Mouse (Mus musculus) CH12.LX (cell line): ENCODE data around the gene Pwp1. TPM values are rescaled to one million over a fixed set of nuclear protein-coding genes. Genes with fewer than 3 reads are reported as not detected.
A peak's percentile ranks its signal among the peaks of the same experiment; 100 is the strongest.

ENCODE experiments used
- DNase-seq: peaks from one replicate; pipeline ENCODE4 v3.0.0-alpha.2; 2013; ENCODE audit errors: extremely low read depth
- H3K27ac ChIP-seq: 2 replicates; pipeline ENCODE4 v1.5.1; 2012; ENCODE audit warnings: low read depth, mild to moderate bottlenecking, control low read depth, moderate library complexity; ENCODE audit not compliant: insufficient read depth
- H3K27me3 ChIP-seq: replicated peaks from 2 replicates; pipeline ENCODE3; 2012; ENCODE audit warnings: inconsistent platforms
- H3K36me3 ChIP-seq, 2 experiments: replicated peaks in 1 of 2; 2 replicates each; pipeline versions ENCODE3 to v1.6.1; 2012; ENCODE audit warnings: inconsistent platforms in 1 of 2, low read length in 1 of 2, mild to moderate bottlenecking in 1 of 2, mixed read lengths in 1 of 2, moderate library complexity in 1 of 2; ENCODE audit not compliant: control insufficient read depth in 1 of 2, insufficient read depth in 1 of 2
- H3K4me1 ChIP-seq, 2 experiments: 2 replicates each; pipeline ENCODE4 v1.6.1; 2012; ENCODE audit warnings: inconsistent platforms in 1 of 2, moderate library complexity in 1 of 2; ENCODE audit not compliant: insufficient read depth in 2 of 2, control insufficient read depth in 1 of 2
- H3K4me2 ChIP-seq: 2 replicates; pipeline ENCODE4 v1.6.1; 2012; ENCODE audit warnings: low read depth, mild to moderate bottlenecking, control low read depth; ENCODE audit not compliant: poor library complexity, insufficient read depth, severe bottlenecking
- H3K4me3 ChIP-seq, 3 experiments: fragments of 150-350 bp in 1 of 3; sonication (generic) in 1 of 3; replicated peaks in 1 of 3; 2 replicates each; pipeline versions ENCODE3 to v1.5.1; 2011 to 2012; ENCODE audit warnings: low read depth in 2 of 3, low read length in 2 of 3, mild to moderate bottlenecking in 2 of 3, moderate library complexity in 2 of 3, control low read depth in 1 of 3, improper control_type of control experiment in 1 of 3, inconsistent platforms in 1 of 3, mixed read lengths in 1 of 3; ENCODE audit not compliant: poor library complexity in 1 of 3
- H3K79me2 ChIP-seq: replicated peaks from 2 replicates; pipeline ENCODE4 v1.6.1; 2012; ENCODE audit warnings: mild to moderate bottlenecking, moderate library complexity; ENCODE audit not compliant: control insufficient read depth, poor library complexity, insufficient read depth, severe bottlenecking; ENCODE audit errors: extremely low read depth
- H3K9ac ChIP-seq: 2 replicates; pipeline ENCODE4 v1.6.1; 2012; ENCODE audit warnings: low read depth, mild to moderate bottlenecking, control low read depth, moderate library complexity; ENCODE audit not compliant: insufficient read depth
- H3K9me3 ChIP-seq: replicated peaks from 2 replicates; pipeline ENCODE3; 2012; ENCODE audit warnings: low read length, inconsistent platforms, mixed read lengths
- CHD1 ChIP-seq: IDR thresholded peaks from 2 replicates; pipeline ENCODE4 v1.6.1; 2012; ENCODE audit warnings: low read depth, low read length, improper control_type of control experiment, inconsistent platforms
- CHD2 ChIP-seq: IDR thresholded peaks from 2 replicates; pipeline ENCODE4 v1.6.1; 2011; ENCODE audit warnings: low read length, improper control_type of control experiment
- CTCF ChIP-seq, 2 experiments: IDR thresholded peaks in 1 of 2; conservative IDR thresholded peaks in 1 of 2; 2 replicates each; pipeline ENCODE4 v1.5.1; 2011 to 2012; ENCODE audit warnings: low read depth in 2 of 2, low read length in 2 of 2, improper control_type of control experiment in 1 of 2, inconsistent platforms in 1 of 2, mild to moderate bottlenecking in 1 of 2, moderate library complexity in 1 of 2
- E2F4 ChIP-seq: IDR thresholded peaks from 2 replicates; pipeline ENCODE4 v1.6.1; 2011; ENCODE audit warnings: low read depth, low read length, improper control_type of control experiment; ENCODE audit not compliant: insufficient replicate concordance
- ELF1 ChIP-seq: IDR thresholded peaks from 2 replicates; pipeline ENCODE4 v1.6.1; 2014; ENCODE audit warnings: low read depth, mild to moderate bottlenecking, inconsistent platforms, low read length, improper control_type of control experiment
- EP300 ChIP-seq: IDR thresholded peaks from 2 replicates; pipeline ENCODE4 v1.6.1; 2011; ENCODE audit warnings: low read length, improper control_type of control experiment
- ETS1 ChIP-seq: conservative IDR thresholded peaks from 2 replicates; pipeline ENCODE4 v1.6.1; 2012; ENCODE audit warnings: low read depth, mild to moderate bottlenecking, inconsistent platforms, low read length, improper control_type of control experiment, moderate library complexity
- GABPA ChIP-seq: IDR thresholded peaks from 2 replicates; pipeline ENCODE4 v1.6.1; 2012; ENCODE audit warnings: low read depth, low read length, improper control_type of control experiment, inconsistent platforms; ENCODE audit not compliant: insufficient replicate concordance
- IRF4 ChIP-seq: IDR thresholded peaks from 2 replicates; pipeline ENCODE4 v1.6.1; 2014; ENCODE audit warnings: low read depth, mild to moderate bottlenecking, inconsistent platforms, low read length, improper control_type of control experiment
- KAT2A ChIP-seq: IDR thresholded peaks from 2 replicates; pipeline ENCODE4 v1.6.1; 2012; ENCODE audit warnings: low read length, improper control_type of control experiment, inconsistent platforms; ENCODE audit not compliant: insufficient replicate concordance
- MAFK ChIP-seq: IDR thresholded peaks from 2 replicates; pipeline ENCODE4 v1.6.1; 2011; ENCODE audit warnings: low read length, improper control_type of control experiment; ENCODE audit not compliant: insufficient replicate concordance
- MAZ ChIP-seq: IDR thresholded peaks from 2 replicates; pipeline ENCODE4 v1.6.1; 2012; ENCODE audit warnings: low read depth, mild to moderate bottlenecking, inconsistent platforms, low read length, improper control_type of control experiment, moderate library complexity
- MXI1 ChIP-seq: IDR thresholded peaks from 2 replicates; pipeline ENCODE4 v1.6.1; 2011; ENCODE audit warnings: mild to moderate bottlenecking, low read depth, low read length, improper control_type of control experiment
- MYC ChIP-seq: IDR thresholded peaks from 2 replicates; pipeline ENCODE4 v1.6.1; 2011; ENCODE audit warnings: low read depth, mild to moderate bottlenecking, improper control_type of control experiment, low read length
- NELFE ChIP-seq: IDR thresholded peaks from 2 replicates; pipeline ENCODE4 v1.6.1; 2011; ENCODE audit warnings: low read depth, low read length, improper control_type of control experiment
- NRF1 ChIP-seq: IDR thresholded peaks from 2 replicates; pipeline ENCODE4 v1.6.1; 2014; ENCODE audit warnings: low read depth, mild to moderate bottlenecking, inconsistent platforms, low read length, improper control_type of control experiment, moderate library complexity
- PAX5 ChIP-seq: IDR thresholded peaks from 2 replicates; pipeline ENCODE4 v1.6.1; 2012; ENCODE audit warnings: low read length, inconsistent platforms, mixed read lengths
- POLR2AphosphoS2 ChIP-seq: IDR thresholded peaks from 2 replicates; pipeline ENCODE4 v1.6.1; 2011; ENCODE audit warnings: low read depth, low read length, improper control_type of control experiment
- RAD21 ChIP-seq: IDR thresholded peaks from 2 replicates; pipeline ENCODE4 v1.6.1; 2011; ENCODE audit warnings: low read depth, mild to moderate bottlenecking, low read length, improper control_type of control experiment, moderate library complexity
- RCOR1 ChIP-seq: conservative IDR thresholded peaks from 2 replicates; pipeline ENCODE4 v1.6.1; 2012; ENCODE audit warnings: low read depth, mild to moderate bottlenecking, inconsistent platforms, low read length, improper control_type of control experiment
- SIN3A ChIP-seq: IDR thresholded peaks from 2 replicates; pipeline ENCODE4 v1.6.1; 2012; ENCODE audit warnings: low read length, improper control_type of control experiment, inconsistent platforms
- TBP ChIP-seq: conservative IDR thresholded peaks from 2 replicates; pipeline ENCODE4 v1.6.1; 2011; ENCODE audit warnings: low read depth, low read length, improper control_type of control experiment
- TCF12 ChIP-seq: IDR thresholded peaks from 2 replicates; pipeline ENCODE4 v1.6.1; 2014; ENCODE audit warnings: low read depth, mild to moderate bottlenecking, inconsistent platforms, low read length, improper control_type of control experiment
- UBTF ChIP-seq: IDR thresholded peaks from 2 replicates; pipeline ENCODE4 v1.6.1; 2012; ENCODE audit warnings: low read depth, mild to moderate bottlenecking, inconsistent platforms, low read length, improper control_type of control experiment, moderate library complexity
- USF1 ChIP-seq: IDR thresholded peaks from 2 replicates; pipeline ENCODE4 v1.6.1; 2014; ENCODE audit warnings: low read depth, mild to moderate bottlenecking, inconsistent platforms, low read length, improper control_type of control experiment
- USF2 ChIP-seq: conservative IDR thresholded peaks from 2 replicates; pipeline ENCODE4 v1.6.1; 2011; ENCODE audit warnings: low read depth, low read length, improper control_type of control experiment
- ZC3H11A ChIP-seq: IDR thresholded peaks from 2 replicates; pipeline ENCODE4 v1.6.1; 2012; ENCODE audit warnings: low read depth, mild to moderate bottlenecking, inconsistent platforms, low read length, improper control_type of control experiment
- ZKSCAN1 ChIP-seq: IDR thresholded peaks from 2 replicates; pipeline ENCODE4 v1.6.1; 2012; ENCODE audit warnings: low read depth, inconsistent platforms, low read length, improper control_type of control experiment, borderline replicate concordance
- ZNF384 ChIP-seq: IDR thresholded peaks from 2 replicates; pipeline ENCODE4 v1.6.1; 2012; ENCODE audit warnings: low read depth, low read length, improper control_type of control experiment, inconsistent platforms
- dilution Hi-C: fragments of 300-500 bp; cut with MboI; formaldehyde crosslinking; loops from 2 replicates; pipeline ENCODE4 v1.14.3; 2020; ENCODE audit warnings: low sequenced_read_pairs; ENCODE audit not compliant: extremely low pct_unique_long_range_greater_than_20kb, extremely low pct_ligation_motif_present
- in situ Hi-C: fragments of 300-500 bp; cut with MboI; formaldehyde crosslinking; loops from 3 replicates; pipeline ENCODE4 v1.14.3; 2019; ENCODE audit warnings: low sequenced_read_pairs, low pct_ligation_motif_present, low pct_unique_long_range_greater_than_20kb, mixed read lengths
- polyA plus RNA-seq: library from polyadenylated mRNA; unstranded; fragments of >175 nt; gene quantifications from 2 replicates; pipeline ENCODE4 v1.2.1, GENCODE M21; 2012; ENCODE audit warnings: low read depth; ENCODE audit not compliant: insufficient read length
- total RNA-seq, 2 experiments: library from RNA; depleted of rRNA; stranded (reverse); fragments of 300-350 nt in 1 of 2; fragments of >200 nt in 1 of 2; gene quantifications; 2 replicates each; pipeline ENCODE4 v1.2.3; 2012 to 2014

Gene Pwp1
- total and polyA plus RNA-seq, 3 experiments, result 65.0 to 118 (median 90.4) TPM

DNA sequence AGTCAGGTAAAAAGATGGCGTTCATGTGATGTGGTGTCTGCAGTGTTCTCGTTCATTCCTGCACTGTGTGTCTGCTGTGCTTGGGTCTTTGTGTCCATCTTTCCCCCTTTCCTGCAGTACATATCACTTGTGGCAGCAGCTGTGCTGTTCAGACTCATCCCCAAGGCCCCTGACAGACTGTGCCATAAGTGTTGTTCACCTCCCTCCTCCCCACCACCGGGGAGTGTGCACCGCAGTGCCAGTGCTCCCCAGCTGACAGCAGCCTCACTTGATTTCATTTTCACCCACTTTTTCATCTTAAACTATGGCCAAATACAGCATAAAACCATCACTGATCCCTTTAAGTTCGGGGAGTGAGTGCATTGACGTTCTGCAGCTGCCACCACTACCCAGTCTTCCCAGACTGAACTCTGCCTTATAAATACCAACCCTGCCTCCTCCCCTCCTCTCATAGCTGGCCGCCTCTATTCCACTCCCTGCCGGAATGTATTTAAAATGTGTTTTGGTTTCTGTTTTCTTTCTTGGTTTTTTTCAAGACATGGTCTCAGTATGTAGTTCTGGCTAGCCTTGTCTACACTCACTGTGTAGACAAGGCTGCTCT, 50.7 kb downstream of the Pwp1 start:
- in situ Hi-C loops, result no loop called here
- TF ChIP-seq TBP, result no peak
- no peak for TF ChIP-seq RCOR1
- TF ChIP-seq ELF1, result no peak
- TF ChIP-seq ZNF384, result no peak
- no peaks in the 10 kb centered on the region for H3K27me3 ChIP-seq
- peaks cover 75 to 97% of the 10 kb centered on the region in 2 experiments for H3K36me3 ChIP-seq
- H3K27ac ChIP-seq, result no peak overlapping the region
- no peak for DNase-seq
- no peak overlapping the region for H3K4me3 ChIP-seq
- dilution Hi-C loops, result no loop called here
- no peak overlapping the region for H3K9ac ChIP-seq
- no peak overlapping the region for H3K4me2 ChIP-seq
- no peaks in the 10 kb centered on the region for H3K4me1 ChIP-seq
- H3K9me3 ChIP-seq, result no peaks in the 10 kb centered on the region
- H3K79me2 ChIP-seq, result peaks cover 1% of the 10 kb centered on the region; the same call in 1 of the 2 replicates

DNA sequence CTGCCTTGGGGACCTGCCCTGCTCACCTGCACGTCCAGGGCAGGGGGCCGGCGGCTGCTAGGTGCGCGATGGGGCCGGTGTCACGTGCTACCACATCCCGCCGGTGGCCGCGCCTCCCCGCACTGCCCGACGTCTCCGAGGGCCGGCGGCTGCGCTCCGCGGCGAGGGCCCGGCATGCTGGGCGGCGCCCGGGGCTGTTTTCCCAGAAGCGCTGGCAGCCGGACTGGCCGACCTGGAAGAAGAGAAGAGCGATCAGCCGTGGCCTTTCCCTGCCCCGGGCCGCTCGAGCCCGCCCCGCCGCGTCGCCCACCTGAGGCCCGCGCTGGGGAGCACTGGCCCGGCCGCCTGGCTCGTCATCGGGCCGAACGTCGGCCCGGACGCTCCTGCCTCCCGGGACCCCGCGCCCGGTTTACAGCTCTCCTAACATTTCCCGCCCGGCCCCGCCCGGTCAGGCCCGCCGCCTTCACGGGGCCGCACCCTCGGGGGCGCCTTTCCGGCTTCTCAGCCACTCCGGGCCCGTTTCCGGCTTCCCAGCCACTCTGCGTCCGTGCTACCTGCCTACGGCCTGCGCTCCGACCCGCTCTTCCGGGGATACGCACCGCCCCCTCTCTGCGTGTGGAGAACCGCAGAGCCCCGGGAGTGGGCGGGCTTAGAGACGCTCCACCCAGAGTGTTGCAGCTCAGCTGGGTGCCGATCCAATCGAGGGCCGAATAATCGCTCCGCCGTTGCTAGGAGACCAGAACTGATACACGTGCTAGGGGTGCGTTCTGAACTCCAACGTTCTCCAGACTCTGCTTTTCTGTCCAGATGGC, 87.4 kb downstream of the Pwp1 start, which contains the start of gene Prdm4:
Gene Prdm4, minus strand, starts transcription at position 645 of the 812 bp plus-strand sequence.
- peak; percentile 99 for DNase-seq
- peaks cover 13% of the 10 kb centered on the region for H3K27me3 ChIP-seq
- H3K9ac ChIP-seq, result peak within 1 kb of the TSS; percentile 92
- peak within 1 kb of the TSS; percentile 65 to 93 (median 91) for H3K4me3 ChIP-seq
- in situ Hi-C loops, result no loop called here
- peak within 1 kb of the TSS; percentile 99 for H3K4me2 ChIP-seq
- peak within 1 kb of the TSS; percentile 35; the same call in 1 of the 2 replicates for H3K27ac ChIP-seq
- peaks cover 23 to 29% of the 10 kb centered on the region in 2 experiments for H3K36me3 ChIP-seq
- peaks cover 5 to 16% of the 10 kb centered on the region in 2 experiments for H3K4me1 ChIP-seq
- dilution Hi-C loops, result no loop called here
- H3K79me2 ChIP-seq, result peaks cover 24% of the 10 kb centered on the region
- no peaks in the 10 kb centered on the region for H3K9me3 ChIP-seq
- TF ChIP-seq NELFE (peak; percentile 52; the same call in 1 of the 2 replicates), ZKSCAN1 (no peak), E2F4 (no peak), RAD21 (no peak), USF2 (no peak), RCOR1 (no peak), SIN3A (peak; percentile 100), CHD2 (peak; percentile 66; the same call in 1 of the 2 replicates), ETS1 (peak; percentile 62), MYC (peak; percentile 97), CHD1 (no peak), UBTF (no peak; the same call in 1 of the 2 replicates), PAX5 (no peak), ELF1 (peak; percentile 99), KAT2A (peak; percentile 78; the same call in 1 of the 2 replicates), MXI1 (peak; percentile 100), EP300 (no peak), ZC3H11A (no peak), GABPA (peak; percentile 12; the same call in 1 of the 2 replicates), TBP (no peak), CTCF (conservative IDR thresholded peaks at IDR 0.05 in 1 of 2, IDR thresholded peaks at IDR 0.05 in 1 of 2; ENCODE audit: low read depth in 2 of 2, low read length in 2 of 2) (no peak), POLR2AphosphoS2 (no peak), USF1 (peak; percentile 40; the same call in 1 of the 2 replicates), TCF12 (peak; percentile 41), ZNF384 (no peak), NRF1 (peak; percentile 68), MAZ (peak; percentile 90), MAFK (no peak), IRF4 (peak; percentile 67; the same call in 1 of the 2 replicates)
